Mouse (Mus musculus): ENCODE measurements around the gene Pcdh9. TPM values are rescaled to one million over a fixed set of nuclear protein-coding genes. Genes with fewer than 3 reads are reported as not detected.

Pcdh9 gene
- 0.06 and 0.10 TPM in 2 replicates for polyA plus RNA-seq (2012; rRNA removed)

DNA sequence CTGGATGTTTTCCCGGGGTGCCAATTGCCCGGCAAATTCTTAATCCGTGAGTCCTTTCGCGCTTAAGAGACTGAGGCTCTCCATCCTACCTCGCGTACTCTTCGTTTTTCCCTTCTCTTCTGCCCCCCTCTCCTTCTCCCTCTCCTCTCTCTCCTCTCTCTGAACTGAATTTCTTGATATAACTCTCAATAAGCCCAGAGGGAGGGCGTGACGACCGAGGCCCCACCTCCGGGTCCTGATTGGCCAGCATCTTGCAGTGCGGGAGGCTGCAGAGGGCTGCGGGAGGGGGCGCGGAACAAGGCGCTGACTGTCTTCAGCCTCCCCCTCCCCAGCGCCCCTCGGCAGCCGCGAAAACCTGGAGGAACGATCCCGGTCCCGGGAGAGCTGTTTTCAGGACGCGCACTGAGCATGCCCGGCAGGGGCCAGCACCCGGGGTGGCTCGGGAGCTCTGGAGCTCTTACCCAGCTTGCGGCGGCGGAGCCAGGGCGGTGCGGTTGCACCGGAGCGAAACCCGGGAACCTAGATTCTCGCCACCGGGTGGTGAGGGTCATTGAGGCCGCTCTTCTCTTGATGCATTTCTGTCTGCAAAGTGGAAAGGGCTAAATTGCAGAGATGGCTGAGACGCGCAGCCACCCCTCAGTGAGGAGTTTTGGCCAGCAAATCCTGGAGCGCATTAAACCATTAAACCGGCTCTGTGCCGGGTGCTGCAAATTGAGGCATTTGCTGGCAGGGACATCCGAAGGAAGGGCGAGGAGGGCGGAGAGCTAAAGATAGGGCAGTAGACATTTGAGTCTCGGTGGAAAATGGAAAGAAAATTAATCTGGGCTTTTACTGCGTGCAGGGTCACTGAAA, at the start of gene Pcdh9:
TSS of gene Pcdh9 (minus strand) at position 161 of the 852 bp plus-strand sequence.
- H3K27ac ChIP-seq (ENCODE audit: insufficient read depth, low read depth, low read length), result no peak within 1 kb of the TSS
- no peaks in the 10 kb centered on the region for H3K36me3 ChIP-seq (ENCODE audit: control insufficient read depth, insufficient read depth, low read length)
- peak within 1 kb of the TSS; percentile 55 for H3K4me3 ChIP-seq (ENCODE audit: low read depth, low read length)
- H3K27me3 ChIP-seq (ENCODE audit: control insufficient read depth, insufficient read depth, low read length), result no peaks in the 10 kb centered on the region
- TF ChIP-seq POLR2A (IDR thresholded peaks at IDR 0.05; ENCODE audit: low read depth, low read length) (no peak), CTCF (IDR thresholded peaks at IDR 0.05; ENCODE audit: extremely low read depth, insufficient read length, insufficient replicate concordance, low read depth, low read length) (no peak)
- H3K4me1 ChIP-seq (ENCODE audit: control insufficient read depth, insufficient read depth, insufficient read length, low read length), result no peaks in the 10 kb centered on the region
- 2% methylated on average over 50 of the region's 50 CpGs for WGBS

DNA sequence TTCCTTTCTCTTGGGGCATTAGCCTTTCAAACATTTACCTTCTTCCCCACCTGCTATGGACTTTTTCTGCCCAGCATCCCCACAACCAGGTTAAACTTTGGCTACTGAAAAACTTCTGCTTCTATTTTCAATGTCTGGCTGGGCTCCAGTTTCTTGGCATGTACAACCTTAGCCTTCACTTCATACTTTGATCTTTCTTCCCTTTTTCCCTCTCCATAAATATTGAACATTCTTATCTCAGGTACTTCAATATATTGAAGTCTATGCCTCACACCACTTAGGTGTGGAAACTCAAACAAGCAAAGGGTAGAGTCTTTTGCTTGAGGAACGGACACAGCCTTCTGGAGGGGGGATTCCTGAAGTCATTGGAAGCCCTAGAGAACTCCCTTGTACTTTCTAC, 16.4 kb upstream of the Pcdh9 start:
- WGBS, result 31% methylated on average over 1 of the region's 1 CpGs
- no peak overlapping the region for H3K4me3 ChIP-seq (ENCODE audit: low read depth, low read length)
- no peaks in the 10 kb centered on the region for H3K27me3 ChIP-seq (ENCODE audit: control insufficient read depth, insufficient read depth, low read length)
- no peaks in the 10 kb centered on the region for H3K4me1 ChIP-seq (ENCODE audit: control insufficient read depth, insufficient read depth, insufficient read length, low read length)
- no peaks in the 10 kb centered on the region for H3K36me3 ChIP-seq (ENCODE audit: control insufficient read depth, insufficient read depth, low read length)
- TF ChIP-seq POLR2A (IDR thresholded peaks at IDR 0.05; ENCODE audit: low read depth, low read length) (no peak), CTCF (IDR thresholded peaks at IDR 0.05; ENCODE audit: extremely low read depth, insufficient read length, insufficient replicate concordance, low read depth, low read length) (no peak)
- H3K27ac ChIP-seq (ENCODE audit: insufficient read depth, low read depth, low read length), result no peak overlapping the region

DNA sequence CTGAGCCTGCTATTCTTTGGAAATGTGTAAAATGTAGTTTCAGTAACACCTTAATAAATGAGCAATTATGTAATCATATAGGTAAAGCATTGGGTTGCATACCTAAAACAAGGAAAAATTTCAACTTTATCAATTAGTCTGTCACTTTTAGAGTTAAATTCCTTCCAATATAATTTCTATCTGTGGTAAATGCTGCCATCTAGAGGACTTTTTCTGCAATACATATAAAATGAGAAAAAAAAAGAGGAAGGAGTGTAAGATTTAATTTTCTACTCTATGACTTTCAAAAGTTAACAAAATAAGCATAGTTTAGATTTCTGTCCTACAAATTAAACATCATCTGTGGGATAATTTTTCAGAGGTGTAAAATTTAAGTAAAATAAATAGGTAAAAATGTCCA, 8.1 kb upstream of the Pcdh9 start:
- H3K36me3 ChIP-seq (ENCODE audit: control insufficient read depth, insufficient read depth, low read length), result no peaks in the 10 kb centered on the region
- no peaks in the 10 kb centered on the region for H3K4me1 ChIP-seq (ENCODE audit: control insufficient read depth, insufficient read depth, insufficient read length, low read length)
- no peak overlapping the region for H3K4me3 ChIP-seq (ENCODE audit: low read depth, low read length)
- no peak for TF ChIP-seq CTCF (IDR thresholded peaks at IDR 0.05; ENCODE audit: extremely low read depth, insufficient read length, insufficient replicate concordance, low read depth, low read length)
- TF ChIP-seq POLR2A (IDR thresholded peaks at IDR 0.05; ENCODE audit: low read depth, low read length), result no peak
- no peaks in the 10 kb centered on the region for H3K27me3 ChIP-seq (ENCODE audit: control insufficient read depth, insufficient read depth, low read length)
- H3K27ac ChIP-seq (ENCODE audit: insufficient read depth, low read depth, low read length), result no peak overlapping the region

DNA sequence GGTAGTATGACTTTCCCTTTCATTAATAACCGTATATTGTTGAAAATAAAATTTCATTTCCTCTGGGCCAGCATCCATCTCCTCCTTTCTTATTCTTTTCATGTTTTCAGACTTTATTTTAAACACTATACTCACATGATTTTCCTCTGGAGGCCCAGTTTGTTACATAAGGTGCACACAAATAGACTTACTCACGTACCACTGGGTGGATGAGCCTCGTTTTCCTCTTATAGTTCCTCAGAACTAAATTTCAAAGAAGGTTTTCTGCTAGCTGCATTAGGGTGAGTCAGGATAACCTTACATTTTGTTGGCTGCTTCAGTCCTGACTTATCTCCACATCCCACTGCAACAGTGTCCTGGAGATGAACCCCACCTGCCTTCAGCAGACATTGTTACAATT, 4.7 kb upstream of the Pcdh9 start:
- Histone ChIP-seq H3K4me3 (ENCODE audit: low read depth, low read length) (no peak overlapping the region), H3K4me1 (ENCODE audit: control insufficient read depth, insufficient read depth, insufficient read length, low read length) (no peaks in the 10 kb centered on the region), H3K27me3 (ENCODE audit: control insufficient read depth, insufficient read depth, low read length) (no peaks in the 10 kb centered on the region), H3K27ac (ENCODE audit: insufficient read depth, low read depth, low read length) (no peak overlapping the region), H3K36me3 (ENCODE audit: control insufficient read depth, insufficient read depth, low read length) (no peaks in the 10 kb centered on the region)
- WGBS, result 80% methylated on average over 3 of the region's 3 CpGs
- TF ChIP-seq POLR2A (IDR thresholded peaks at IDR 0.05; ENCODE audit: low read depth, low read length) (no peak), CTCF (IDR thresholded peaks at IDR 0.05; ENCODE audit: extremely low read depth, insufficient read length, insufficient replicate concordance, low read depth, low read length) (no peak)

DNA sequence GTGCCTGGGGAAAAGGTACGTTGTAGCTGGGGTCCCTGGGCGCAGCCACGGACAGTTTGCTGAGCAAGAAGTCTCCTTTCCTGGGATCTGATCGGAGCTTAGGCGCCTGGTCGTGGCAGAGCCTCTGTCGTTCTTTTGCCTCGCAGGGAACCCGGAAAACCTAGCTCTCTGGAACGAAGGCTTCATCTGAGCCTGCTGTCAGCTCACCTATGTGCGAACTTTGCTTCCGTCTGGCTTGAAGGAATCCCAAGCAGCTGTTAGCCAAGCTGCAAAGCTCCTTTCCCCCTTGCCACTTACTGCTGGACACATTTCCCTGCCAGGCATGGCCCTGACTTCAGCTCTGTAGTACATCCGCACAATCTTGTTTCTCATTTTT, 880 bp upstream of the Pcdh9 start:
- H3K27me3 ChIP-seq (ENCODE audit: control insufficient read depth, insufficient read depth, low read length), result no peaks in the 10 kb centered on the region
- H3K27ac ChIP-seq (ENCODE audit: insufficient read depth, low read depth, low read length), result no peak overlapping the region
- H3K36me3 ChIP-seq (ENCODE audit: control insufficient read depth, insufficient read depth, low read length), result no peaks in the 10 kb centered on the region
- no peaks in the 10 kb centered on the region for H3K4me1 ChIP-seq (ENCODE audit: control insufficient read depth, insufficient read depth, insufficient read length, low read length)
- TF ChIP-seq POLR2A (IDR thresholded peaks at IDR 0.05; ENCODE audit: low read depth, low read length), result no peak
- no peak for TF ChIP-seq CTCF (IDR thresholded peaks at IDR 0.05; ENCODE audit: extremely low read depth, insufficient read length, insufficient replicate concordance, low read depth, low read length)
- H3K4me3 ChIP-seq (ENCODE audit: low read depth, low read length), result peak overlapping the region; percentile 55
- 3% methylated on average over 13 of the region's 13 CpGs for WGBS

DNA sequence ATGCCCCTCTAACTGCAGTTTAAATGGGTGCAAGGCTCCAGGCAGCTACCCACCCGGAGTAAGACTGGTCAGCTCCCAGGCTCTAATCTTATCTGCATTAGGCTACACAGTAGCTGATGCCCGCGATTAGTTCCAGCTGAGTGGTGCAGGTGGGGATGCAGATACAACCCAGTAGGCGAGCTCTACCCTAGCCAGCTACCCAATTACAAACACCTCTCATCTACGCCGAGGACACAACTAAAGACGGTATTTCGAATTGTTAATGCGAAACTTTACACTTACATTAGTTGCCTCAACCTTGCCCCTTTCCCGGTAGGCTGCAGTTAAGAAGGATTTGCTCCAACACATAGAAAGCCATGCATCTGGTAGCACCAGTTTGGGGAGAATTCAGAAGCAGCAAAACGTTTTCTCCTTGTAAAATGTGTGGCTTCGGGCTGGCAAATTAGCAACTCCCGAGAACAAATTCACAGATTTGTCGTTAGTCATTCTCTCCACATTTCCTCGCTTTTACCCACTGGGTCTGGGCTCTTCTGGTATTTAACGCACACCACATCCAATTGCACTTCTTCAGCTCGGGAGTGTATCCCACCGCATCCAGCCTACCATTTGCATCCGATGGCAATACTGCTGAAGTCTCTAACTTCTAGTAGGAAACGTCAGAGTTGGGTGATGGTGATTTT, 500 bp downstream of the Pcdh9 start:
- whole genome bisulfite sequencing, result 2% methylated on average over 20 of the region's 20 CpGs
- H3K4me1 ChIP-seq (ENCODE audit: control insufficient read depth, insufficient read depth, insufficient read length, low read length), result no peaks in the 10 kb centered on the region
- H3K27me3 ChIP-seq (ENCODE audit: control insufficient read depth, insufficient read depth, low read length), result no peaks in the 10 kb centered on the region
- H3K27ac ChIP-seq (ENCODE audit: insufficient read depth, low read depth, low read length), result no peak overlapping the region
- peak overlapping the region; percentile 55 for H3K4me3 ChIP-seq (ENCODE audit: low read depth, low read length)
- TF ChIP-seq POLR2A (IDR thresholded peaks at IDR 0.05; ENCODE audit: low read depth, low read length) (no peak), CTCF (IDR thresholded peaks at IDR 0.05; ENCODE audit: extremely low read depth, insufficient read length, insufficient replicate concordance, low read depth, low read length) (no peak)
- no peaks in the 10 kb centered on the region for H3K36me3 ChIP-seq (ENCODE audit: control insufficient read depth, insufficient read depth, low read length)

DNA sequence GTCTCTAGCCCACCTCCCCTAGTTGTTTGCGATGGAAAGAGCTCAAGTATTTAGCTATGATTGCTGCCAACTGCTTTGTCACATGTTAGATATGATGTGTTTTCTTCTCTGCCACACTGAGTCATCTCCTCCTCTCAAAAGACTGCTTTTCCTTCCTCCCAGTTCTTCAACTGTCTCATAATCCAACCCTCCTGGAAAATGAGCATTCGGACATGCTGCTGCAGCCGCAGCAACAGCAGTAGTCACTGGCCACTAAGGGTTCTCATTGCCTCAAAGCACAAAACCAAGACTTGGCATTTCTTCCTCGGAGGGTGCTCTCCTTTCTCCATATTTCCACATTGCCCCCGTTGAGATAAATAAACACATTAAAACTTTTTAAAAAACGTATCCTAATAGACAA, 1.2 kb downstream of the Pcdh9 start:
- 46% methylated on average over 6 of the region's 6 CpGs for WGBS
- Histone ChIP-seq H3K4me1 (ENCODE audit: control insufficient read depth, insufficient read depth, insufficient read length, low read length) (no peaks in the 10 kb centered on the region), H3K4me3 (ENCODE audit: low read depth, low read length) (no peak overlapping the region), H3K27ac (ENCODE audit: insufficient read depth, low read depth, low read length) (no peak overlapping the region), H3K27me3 (ENCODE audit: control insufficient read depth, insufficient read depth, low read length) (no peaks in the 10 kb centered on the region), H3K36me3 (ENCODE audit: control insufficient read depth, insufficient read depth, low read length) (no peaks in the 10 kb centered on the region)
- no peak for TF ChIP-seq CTCF (IDR thresholded peaks at IDR 0.05; ENCODE audit: extremely low read depth, insufficient read length, insufficient replicate concordance, low read depth, low read length)
- TF ChIP-seq POLR2A (IDR thresholded peaks at IDR 0.05; ENCODE audit: low read depth, low read length), result no peak

Measured in small intestine, adult 2 months (tissue).